Mouse (Mus musculus): ENCODE results near the gene Adamts15. TPM values are rescaled to one million over a fixed set of nuclear protein-coding genes. Genes with fewer than 3 reads are reported as not detected.
A peak's percentile ranks its signal among the peaks of the same experiment; 100 is the strongest.

The Adamts15 gene
- total RNA-seq (2015) (not detected in 2 replicates), total RNA-seq (2017) (0.08 TPM in 1 of 2 replicates, not detected in the other)

DNA sequence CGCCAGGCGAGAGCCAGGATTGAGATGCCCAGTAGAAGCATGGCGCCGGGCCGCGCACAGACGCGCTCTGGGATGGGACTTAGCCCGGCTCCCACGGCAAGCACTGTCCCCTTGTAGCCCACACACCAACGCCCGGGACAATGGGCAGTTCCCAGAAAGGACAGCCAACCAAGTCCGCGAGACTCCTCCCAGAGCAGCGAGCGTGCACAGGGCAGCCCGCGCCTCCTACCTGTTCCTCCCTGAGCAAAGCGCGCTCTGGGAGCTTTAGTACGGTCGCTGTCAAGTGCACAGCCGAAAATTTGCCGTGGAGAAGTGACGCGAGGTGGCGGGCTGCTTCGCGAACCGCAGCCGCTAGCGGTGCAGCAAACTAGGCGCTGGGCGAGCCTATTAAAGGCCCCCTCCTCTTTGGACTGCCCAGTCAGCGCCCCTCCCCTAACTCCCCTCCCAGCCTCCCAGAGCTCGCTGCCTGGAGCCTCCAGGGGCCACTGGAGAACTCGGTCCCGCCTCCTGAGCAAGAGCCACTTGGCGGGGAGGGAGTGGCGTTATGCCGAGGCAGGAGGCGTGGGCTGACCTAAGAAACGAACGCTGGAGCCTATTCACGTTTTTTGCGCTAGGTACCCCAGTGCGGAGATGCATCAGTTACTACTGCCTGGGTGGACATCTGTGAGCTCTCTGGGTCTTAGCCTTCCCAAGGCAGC is at the start of gene Adamts15:
Adamts15 (minus strand) TSS at position 256 of the 698 bp plus-strand sequence.
- peak; percentile 23 for ATAC-seq (replicated peaks; ENCODE audit: poor library complexity)

DNA sequence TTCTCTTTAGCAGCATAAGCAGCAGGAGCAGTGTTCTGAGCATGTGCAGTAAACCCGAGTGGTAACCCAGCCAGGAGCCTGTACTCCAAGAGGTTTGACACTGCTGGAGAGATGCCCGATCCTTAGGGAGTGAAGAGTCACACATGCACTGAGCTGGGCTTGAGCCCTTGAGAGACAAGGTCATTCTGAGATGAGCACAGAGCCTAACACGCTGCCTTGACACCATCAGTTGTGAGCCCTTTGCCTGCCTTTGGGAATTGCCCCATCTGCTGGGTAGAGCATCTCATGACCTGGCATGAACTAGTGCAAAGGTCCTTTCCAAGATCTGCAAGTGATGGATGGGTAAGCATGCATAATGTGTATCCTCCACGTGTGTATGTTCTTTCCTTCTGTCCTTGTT is 49.7 kb upstream of the Adamts15 start:
- ATAC-seq (replicated peaks; ENCODE audit: poor library complexity): no peak

DNA sequence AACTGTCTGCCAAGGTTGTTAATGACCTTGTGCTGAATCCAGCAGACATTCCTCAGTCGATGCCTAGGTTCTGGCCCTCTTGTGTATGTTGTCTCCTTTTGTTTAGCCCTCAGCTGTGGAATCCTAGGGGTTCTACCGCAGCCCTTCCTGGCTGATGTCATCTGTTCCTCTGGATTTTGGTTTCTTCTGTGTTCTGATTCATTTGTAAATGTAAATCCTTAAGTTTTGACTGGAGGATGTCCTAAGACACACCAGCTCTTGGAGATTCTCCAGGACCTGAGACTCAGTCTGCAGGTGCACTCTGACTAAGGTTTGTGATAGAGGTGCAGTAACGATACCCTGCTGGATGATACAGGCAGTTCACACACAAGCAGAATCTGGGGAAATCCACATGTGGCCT is 47.7 kb upstream of the Adamts15 start:
- ATAC-seq (replicated peaks; ENCODE audit: poor library complexity): no peak

DNA sequence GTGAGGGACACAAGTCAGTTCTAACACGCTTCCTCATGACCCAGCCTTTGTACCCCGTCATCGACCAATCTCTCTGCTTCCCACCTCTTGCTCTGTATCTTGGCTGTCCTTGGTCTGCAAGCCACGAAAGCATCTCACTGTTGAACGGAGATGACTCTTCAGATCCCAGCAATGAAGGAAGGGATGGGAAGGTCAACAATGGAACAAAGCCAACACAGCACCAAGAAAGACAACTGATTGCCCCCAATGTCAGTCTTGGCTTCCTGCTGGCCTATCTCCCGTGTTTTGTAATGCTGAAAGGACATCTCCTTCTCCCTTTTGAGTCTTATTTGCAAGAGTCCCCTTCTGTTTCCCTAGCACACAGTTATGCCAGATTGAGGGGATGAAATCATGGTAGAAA is 45.9 kb upstream of the Adamts15 start:
- ATAC-seq (replicated peaks; ENCODE audit: poor library complexity): no peak

DNA sequence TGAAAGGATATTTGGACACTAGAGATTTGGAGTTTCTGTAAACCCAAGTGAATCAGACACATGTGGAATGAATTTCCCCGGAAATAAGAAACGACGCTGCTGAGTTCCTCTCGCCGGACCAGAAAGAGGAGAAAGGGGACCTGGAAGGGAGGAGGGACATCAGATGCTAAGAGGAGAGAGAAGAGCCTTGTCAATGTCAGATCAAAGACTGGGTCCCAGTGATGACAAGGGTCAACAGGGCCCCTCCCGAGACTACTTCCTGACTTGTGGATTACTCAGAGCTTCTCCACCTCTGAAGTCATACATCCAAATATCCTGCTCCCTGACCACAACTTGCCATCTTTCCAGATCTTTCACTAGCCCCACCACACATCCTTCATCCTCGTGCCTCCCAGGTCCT is 44.6 kb upstream of the Adamts15 start:
- ATAC-seq (replicated peaks; ENCODE audit: poor library complexity): no peak

DNA sequence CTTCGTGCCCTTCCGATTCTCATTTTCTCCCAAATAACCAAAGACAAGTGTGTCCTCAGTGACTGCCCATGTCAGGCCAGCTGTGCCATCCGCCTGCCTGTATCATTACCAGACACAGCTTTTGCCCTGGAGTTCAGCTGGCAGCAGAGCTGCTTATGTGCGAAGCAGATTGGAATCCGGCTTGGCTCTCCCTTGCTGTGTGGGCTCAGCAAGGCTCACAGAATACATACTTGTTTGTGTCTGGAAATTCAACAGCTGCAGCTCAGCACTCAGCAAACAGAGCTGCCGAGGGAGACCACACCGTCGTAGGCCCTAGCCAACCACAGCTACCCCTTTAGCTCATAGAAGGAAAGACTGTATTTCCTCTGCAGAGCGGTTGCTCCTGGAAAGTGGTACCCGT is 42.4 kb upstream of the Adamts15 start:
- ATAC-seq (replicated peaks; ENCODE audit: poor library complexity): no peak

DNA sequence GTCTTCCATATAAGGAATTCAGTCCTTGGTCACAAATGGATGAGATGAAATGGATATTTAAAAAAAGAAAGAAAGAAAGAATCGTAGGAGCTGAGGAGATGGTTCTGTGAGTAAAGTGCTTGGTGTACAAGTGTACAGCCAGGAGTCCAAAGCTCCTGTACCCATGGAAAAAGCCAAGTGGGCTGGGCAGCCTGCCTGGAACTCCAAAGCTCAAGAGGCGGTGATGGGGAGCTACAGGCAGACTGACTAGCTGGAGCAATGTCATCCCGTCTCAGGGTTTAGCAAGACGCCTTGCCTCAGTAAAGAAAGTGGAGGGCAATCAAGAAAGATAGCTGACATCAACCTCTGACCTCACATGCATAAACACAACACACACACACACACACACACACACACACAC is 41.5 kb upstream of the Adamts15 start:
- no peak for ATAC-seq (replicated peaks; ENCODE audit: poor library complexity)

DNA sequence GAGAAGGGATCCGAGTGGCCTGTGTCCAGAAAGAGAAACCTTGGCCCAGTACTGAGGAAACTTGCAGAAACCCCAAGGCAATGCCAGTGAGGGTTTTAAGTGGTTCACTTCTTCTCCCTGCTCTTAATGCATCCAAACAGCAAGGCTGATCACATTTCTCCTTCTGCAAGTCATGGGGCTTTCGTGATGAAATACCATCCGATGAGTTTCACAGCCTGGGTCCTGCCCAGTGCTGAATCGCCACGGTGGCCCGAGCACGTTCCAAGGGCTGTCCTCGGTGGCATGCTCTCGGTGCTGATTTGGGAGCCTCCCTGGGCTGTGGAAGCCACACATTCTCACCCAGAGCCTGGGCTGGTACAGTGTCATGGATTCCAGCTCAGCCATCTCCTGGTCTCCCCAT is 33.0 kb upstream of the Adamts15 start:
- no peak for ATAC-seq (replicated peaks; ENCODE audit: poor library complexity)

DNA sequence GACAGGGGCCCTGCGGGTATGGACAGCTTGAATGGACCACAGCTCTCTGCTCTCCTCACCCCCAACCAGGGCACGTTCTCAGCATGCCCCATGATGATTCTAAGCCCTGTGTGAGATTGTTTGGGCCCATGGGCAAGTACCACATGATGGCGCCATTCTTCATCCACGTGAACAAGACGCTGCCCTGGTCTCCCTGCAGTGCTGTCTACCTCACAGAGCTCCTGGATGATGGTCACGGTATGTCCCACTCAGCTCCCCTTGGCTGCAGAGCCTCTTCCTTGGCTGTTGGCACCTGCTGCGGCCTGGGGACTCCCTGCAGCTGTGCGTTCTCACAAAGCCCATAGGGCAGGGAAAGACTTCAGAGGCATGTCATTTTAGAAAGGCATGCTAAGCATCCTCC is 31.0 kb upstream of the Adamts15 start:
- peak; percentile 63 for ATAC-seq (replicated peaks; ENCODE audit: poor library complexity)

DNA sequence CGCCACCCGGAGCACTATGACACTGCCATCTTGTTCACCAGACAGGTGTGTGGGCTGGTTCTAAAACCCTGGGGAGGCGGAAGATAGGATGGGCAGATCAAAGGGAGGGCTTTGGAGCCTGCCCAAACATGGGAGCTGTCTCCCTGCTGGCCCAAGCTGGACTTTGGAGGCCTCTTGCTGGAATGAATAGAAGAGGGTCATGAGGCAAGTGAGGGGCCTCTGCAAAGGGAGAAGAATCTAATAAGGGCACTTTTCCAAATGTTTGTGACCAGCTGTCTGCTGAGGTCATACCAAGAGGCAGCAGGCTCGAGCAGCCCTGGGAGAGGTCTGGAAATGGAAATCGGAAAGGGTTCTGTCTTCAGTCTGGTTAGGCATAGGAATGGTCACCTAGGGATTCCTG is 29.2 kb upstream of the Adamts15 start:
- ATAC-seq (replicated peaks; ENCODE audit: poor library complexity): no peak

DNA sequence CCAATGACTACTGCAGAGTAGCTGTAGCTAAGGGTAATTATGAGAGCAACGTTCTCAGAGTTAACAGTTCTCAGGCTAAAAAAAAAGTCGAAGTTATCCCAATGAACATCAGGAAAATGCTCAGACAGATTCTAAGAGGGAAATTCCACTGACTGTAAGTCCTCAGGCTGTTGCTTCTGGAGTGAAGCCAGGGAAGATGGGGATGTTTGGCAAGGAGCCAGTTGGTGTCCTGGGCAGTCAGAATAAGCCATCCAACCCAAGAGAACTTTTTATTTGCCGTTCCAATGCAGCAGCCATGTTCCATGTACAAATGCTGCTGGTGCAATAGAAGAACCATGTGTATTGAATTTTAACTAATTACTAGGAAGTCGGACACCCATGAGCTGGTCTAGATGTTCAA is 28.3 kb upstream of the Adamts15 start:
- no peak for ATAC-seq (replicated peaks; ENCODE audit: poor library complexity)

DNA sequence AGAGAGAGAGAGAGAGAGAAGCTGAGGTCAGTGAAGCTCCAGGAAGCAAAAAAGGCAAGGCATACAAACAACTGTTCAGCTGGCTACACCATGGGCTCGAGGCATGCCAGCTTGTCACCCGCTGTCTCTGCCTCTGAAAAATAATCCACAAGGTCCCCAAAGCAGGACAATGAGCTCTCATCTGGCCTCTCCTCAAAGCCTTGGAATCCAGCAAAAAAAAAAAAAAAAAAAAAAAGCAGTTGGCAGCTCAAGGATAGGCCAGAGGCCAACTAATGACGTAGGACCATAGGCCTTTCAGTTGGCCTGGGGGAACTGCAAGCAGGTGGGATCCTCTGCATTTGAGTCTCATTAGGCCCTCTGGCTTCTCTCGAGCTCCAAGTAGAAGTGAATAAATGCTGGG is 27.7 kb upstream of the Adamts15 start:
- ATAC-seq (replicated peaks; ENCODE audit: poor library complexity): no peak

DNA sequence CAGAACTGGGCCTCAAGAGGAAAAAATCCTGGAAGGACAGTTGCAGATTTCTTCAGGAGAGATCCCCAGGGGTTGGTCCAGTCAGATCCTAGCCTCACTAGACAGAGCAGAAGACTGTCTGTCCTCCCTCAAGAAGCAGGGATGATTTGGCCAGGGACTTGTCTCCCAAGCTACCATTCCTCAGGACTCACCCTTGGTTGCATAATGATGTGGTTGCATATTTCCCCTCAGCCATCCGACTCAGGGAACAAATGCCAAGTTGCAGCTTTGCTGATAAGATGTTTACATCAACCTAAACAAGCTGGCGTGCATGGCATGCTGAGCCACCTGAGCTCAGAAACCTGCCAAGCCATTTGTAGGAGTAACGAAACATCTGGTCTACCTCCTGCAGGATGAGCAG is 27.2 kb upstream of the Adamts15 start:
- ATAC-seq (replicated peaks; ENCODE audit: poor library complexity): no peak

DNA sequence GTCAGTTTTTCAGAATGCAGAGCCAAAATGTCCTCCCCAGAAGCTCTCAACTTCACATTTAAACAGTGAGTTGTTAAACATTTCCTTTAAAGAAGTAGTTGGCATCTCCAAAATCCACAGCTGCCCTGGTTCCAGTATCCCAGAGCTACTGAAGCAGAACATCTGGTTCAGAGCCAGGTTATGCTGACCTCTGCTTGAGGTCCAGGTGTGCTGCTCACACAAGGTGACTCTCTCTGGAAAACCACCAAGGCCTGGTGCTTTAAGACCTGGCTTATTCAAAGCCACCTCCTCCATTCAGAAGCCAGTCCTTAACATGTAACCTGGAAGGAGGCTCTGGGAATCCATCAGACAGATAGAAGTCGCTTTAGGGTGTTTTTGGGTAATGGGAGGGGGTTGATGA is 23.0 kb upstream of the Adamts15 start:
- ATAC-seq (replicated peaks; ENCODE audit: poor library complexity): no peak

DNA sequence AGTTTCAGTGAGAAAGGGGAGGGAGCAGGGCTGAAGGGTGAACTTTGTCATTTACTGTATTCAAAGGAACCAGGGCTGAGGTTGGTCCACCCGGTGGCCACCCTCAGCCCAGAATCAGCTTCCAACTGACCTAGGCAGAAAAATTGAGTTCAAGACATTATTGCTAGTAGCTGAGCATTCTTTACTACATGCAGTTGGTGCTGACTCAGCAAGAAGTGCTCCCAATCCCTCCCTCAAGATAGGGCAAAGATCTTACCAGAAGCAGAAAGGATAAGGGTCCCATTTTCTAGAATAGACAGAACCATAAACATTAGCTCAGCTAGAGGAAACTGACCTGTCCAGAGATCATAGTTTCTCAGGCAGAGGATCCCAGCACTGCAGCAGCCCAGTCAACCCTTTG is 22.0 kb upstream of the Adamts15 start:
- no peak for ATAC-seq (replicated peaks; ENCODE audit: poor library complexity)

DNA sequence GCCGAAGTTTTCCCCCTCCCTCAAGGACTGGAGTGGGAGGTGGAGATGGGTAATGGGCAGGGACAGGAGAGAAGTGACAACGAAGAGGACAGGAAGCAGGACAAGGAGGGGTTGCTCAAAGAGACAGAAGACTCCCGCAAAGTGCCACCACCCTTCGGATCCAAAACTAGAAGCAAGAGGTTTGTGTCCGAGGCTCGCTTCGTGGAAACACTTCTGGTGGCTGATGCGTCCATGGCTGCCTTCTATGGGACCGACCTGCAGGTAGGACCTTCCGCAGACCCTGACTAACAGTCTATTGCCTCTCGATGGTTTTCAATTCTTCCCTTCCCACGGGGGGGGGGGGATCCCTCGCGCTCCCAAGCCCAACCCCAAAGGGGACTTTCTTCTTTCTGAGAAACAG is 21.1 kb upstream of the Adamts15 start:
- ATAC-seq (replicated peaks; ENCODE audit: poor library complexity): no peak

DNA sequence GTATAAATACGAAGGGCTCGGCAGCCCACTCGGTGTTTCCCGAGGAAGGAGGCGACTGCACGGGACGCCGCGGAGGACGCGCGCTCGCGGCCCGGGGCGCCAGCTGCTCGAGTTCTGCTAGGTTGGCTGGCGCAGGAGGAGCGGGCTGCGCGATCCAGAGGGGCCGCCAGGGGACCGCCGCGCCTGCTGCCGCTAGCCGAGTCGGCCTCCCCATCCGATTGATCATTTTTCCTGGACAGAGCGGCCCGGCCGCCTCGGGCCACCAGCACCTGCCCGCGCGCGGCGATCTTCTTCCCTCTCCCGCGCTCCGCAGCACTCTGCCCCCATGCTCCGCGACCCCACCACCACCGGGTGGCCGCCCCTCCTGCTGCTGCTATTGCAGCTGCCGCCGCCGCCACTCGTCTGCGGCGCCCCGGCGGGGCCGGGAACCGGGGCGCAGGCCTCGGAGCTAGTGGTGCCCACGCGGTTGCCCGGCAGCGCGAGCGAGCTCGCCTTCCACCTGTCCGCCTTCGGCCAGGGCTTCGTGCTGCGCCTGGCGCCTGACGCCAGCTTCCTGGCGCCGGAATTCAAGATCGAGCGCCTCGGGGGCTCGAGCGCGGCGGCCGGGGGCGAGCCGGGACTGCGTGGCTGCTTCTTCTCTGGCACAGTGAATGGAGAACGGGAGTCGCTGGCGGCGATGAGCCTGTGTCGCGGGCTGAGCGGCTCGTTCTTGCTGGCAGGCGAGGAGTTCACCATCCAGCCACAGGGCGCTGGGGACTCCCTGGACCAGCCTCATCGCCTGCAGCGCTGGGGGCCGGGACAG is 20.5 kb upstream of the Adamts15 start, which contains the start of gene Adamts8:
Adamts8 (plus strand) TSS at position 51 of the 802 bp plus-strand sequence.
- peak; percentile 52; the same call in 1 of the 2 replicates for ATAC-seq (replicated peaks; ENCODE audit: poor library complexity)

DNA sequence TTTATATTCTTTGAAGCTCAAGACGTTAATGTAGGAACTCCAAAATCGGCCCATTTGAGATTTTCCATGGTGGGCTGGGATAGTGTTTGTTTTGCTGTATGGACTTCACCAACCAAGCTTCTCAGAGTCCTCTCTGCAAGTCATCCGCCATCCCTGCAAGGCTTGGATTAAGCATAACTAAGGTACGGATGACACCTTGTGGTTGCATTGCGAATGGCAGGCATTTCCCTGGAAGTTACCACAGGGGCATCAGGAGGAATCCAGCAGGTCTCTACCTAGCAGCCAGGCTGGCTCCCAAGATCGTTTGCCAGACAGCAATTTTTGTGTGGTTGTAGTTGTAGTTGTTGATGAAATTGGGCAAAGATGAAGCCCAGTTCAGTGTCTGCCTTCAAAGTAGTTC is 18.1 kb upstream of the Adamts15 start:
- peak; percentile 86 for ATAC-seq (replicated peaks; ENCODE audit: poor library complexity)

DNA sequence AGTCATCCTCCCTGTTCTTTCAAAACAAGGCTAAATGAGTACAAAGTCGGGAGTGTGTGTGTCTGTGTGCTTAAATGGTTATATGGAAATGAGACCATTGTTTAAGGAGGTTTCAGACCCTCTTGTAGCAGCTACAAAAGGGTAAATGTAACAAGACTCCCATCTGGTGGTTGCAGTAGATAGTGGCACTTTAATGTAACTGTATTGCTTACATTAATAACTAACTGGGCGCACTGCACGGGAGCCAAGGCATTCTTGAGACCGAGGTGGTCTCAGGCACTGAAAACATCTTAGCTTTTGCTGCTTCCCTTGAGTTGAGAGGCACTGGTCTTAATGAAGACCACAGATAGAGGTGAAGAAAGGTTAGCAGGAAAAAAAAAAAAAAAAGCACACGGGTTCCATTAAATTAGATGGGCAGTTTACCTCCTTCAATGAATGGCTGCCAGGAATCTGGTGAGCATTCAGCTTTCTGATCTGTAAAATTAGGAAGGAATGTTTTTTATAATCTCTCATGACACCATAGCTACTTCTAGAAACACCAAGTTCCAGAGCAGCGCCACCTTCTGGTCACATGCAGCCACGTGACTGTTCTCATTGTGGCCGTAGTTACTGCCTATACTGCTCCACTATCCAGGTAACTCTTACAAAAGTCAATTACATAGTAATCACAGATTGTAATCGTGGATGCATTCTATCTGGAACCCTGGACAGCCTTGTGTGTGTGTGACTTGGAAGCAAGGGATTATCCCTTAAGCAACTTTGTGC is 14.6 kb upstream of the Adamts15 start:
- peak; percentile 65 for ATAC-seq (replicated peaks; ENCODE audit: poor library complexity)

DNA sequence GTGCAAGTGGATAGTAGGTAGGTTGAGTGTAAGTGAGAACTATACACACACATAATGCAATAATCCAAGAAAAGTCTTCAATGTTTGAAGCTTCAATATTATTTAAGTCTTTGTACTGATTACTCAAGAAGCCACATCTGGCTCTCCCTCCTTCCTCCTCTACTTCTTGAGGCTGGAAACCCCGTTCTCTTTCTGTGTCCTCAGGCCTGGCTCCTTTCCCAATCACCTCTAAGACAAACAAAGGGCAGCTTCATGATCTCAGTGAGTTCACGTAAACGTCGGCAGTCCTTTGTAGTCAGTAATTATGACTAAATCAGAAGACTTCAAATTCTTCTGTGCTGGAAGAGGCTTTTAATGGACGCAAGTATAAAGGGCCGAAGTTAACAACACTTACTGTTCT is 12.6 kb upstream of the Adamts15 start:
- ATAC-seq (replicated peaks; ENCODE audit: poor library complexity): no peak

DNA sequence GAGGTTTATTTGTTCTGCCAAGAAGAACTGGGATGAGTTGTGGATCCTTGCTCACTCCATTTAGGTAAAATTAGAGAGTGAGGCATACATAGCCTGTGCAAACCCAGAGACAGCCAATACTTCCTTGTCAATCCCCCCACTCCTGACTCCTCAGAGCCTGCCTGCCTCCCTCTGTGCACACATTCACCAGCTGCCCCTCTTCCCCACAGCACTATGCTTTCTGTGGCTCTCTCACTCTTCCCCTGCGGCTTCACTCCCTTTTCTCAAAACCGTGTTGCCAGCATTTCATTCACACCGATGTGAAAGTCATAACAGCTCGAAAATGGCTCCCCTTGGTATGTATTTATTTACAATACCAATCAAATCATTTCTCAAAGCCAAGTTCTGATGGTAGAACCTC is 10.1 kb upstream of the Adamts15 start:
- no peak for ATAC-seq (replicated peaks; ENCODE audit: poor library complexity)

DNA sequence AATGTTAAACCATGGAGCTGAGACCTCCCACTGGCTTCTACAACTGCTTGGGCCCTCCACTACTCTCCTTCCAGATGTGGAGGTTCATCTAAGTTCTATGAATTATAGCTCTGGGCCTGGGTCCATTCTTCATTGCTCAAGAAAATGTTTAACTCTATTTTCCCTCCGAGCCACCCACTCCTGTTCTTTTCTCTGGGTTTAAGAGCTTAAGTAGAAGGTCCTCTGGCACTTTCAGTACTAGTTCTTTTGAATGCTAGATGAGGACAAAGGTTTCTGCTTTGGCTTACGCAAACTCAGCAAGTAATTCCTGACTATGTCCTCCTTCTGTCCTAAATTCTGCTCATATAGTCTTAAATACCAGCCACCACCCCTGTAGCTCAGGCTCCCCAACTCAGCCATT is 6.5 kb upstream of the Adamts15 start:
- no peak for ATAC-seq (replicated peaks; ENCODE audit: poor library complexity)

All from megakaryocyte progenitor cell, adult 5-6 weeks (primary cell).